Mouse (Mus musculus): Measurements from ENCODE around the gene Rtn4. TPM values are rescaled to one million over a fixed set of nuclear protein-coding genes. Genes with fewer than 3 reads are reported as not detected.

The Rtn4 gene
- polyA plus RNA-seq, 1 experiment from 2014 or later, result 63.7 TPM

DNA sequence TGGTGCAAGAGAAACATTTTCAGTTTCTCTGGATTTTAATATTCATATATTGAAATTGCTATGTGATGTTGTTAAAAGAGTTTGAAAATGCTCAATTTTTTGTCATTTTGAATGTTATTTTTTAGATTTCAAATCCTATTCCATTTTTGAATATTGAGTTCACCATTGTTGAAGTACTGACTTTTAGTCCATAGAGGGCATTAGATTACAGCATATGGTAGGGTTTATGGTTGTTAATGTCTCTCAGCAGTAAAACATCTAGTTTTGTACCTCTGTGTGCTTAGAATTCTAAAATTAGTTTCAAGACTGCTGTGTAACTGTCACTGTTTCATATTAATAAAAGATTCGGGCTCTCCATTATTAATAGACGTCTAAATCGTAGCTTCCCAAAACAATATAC is 22.8 kb downstream of the Rtn4 start:
- no peaks in the 10 kb centered on the region for H3K27me3 ChIP-seq (replicated peaks)
- no peaks in the 10 kb centered on the region for H3K9me3 ChIP-seq
- H3K4me1 ChIP-seq, result peaks cover 7% of the 10 kb centered on the region
- ATAC-seq (ENCODE audit: insufficient read depth, low FRiP score, low read depth), result no peak
- H3K4me3 ChIP-seq (replicated peaks), result no peak overlapping the region
- no peaks in the 10 kb centered on the region for H3K36me3 ChIP-seq
- whole genome bisulfite sequencing, result 81% methylated on average over 3 of the region's 3 CpGs
- no peak overlapping the region for H3K4me2 ChIP-seq
- no peak overlapping the region for H3K27ac ChIP-seq
- H3K9ac ChIP-seq, result no peak overlapping the region

- Histone ChIP-seq H3K36me3 (no peaks in the 10 kb centered on the region), H3K9me3 (no peaks in the 10 kb centered on the region), H3K4me1 (peaks cover 7% of the 10 kb centered on the region), H3K27me3 (replicated peaks) (no peaks in the 10 kb centered on the region), H3K4me2 (peak overlapping the region; percentile 9; the same call in 1 of the 2 replicates), H3K27ac (no peak overlapping the region), H3K9ac (no peak overlapping the region), H3K4me3 (replicated peaks) (no peak overlapping the region)
- 24% methylated on average over 6 of the region's 6 CpGs for WGBS
- ATAC-seq (ENCODE audit: insufficient read depth, low FRiP score, low read depth), result no peak
Observed at GRCm38 (mm10) chr11:29718541-29718940, 25.8 kb downstream of the Rtn4 start.

DNA sequence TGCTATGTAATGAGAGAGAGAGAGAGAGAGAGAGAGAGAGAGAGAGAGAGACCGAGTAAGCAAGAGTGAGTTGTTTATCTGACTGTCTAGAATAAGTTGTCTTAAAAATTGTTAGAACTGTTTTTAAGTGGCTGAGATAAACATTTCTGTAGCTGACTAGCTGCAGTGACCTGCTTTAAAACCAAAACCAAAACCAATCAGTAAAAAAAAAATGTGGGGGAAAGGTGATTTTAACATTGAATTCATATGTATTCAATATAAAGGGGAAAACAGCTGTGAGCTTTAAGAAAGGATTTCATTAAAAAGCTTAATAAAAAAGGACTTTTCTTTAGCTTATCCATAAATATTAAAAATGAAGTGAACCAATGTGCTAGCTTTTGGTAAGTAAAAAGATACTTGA is 26.9 kb downstream of the Rtn4 start:
- no peak overlapping the region for H3K27ac ChIP-seq
- ATAC-seq (ENCODE audit: insufficient read depth, low FRiP score, low read depth), result no peak
- no peak overlapping the region for H3K4me3 ChIP-seq (replicated peaks)
- no peaks in the 10 kb centered on the region for H3K36me3 ChIP-seq
- H3K9ac ChIP-seq, result no peak overlapping the region
- H3K9me3 ChIP-seq, result no peaks in the 10 kb centered on the region
- 21% methylated on average over 1 of the region's 1 CpGs for WGBS
- H3K4me1 ChIP-seq, result peaks cover 7% of the 10 kb centered on the region
- H3K27me3 ChIP-seq (replicated peaks), result no peaks in the 10 kb centered on the region
- H3K4me2 ChIP-seq, result no peak overlapping the region

DNA sequence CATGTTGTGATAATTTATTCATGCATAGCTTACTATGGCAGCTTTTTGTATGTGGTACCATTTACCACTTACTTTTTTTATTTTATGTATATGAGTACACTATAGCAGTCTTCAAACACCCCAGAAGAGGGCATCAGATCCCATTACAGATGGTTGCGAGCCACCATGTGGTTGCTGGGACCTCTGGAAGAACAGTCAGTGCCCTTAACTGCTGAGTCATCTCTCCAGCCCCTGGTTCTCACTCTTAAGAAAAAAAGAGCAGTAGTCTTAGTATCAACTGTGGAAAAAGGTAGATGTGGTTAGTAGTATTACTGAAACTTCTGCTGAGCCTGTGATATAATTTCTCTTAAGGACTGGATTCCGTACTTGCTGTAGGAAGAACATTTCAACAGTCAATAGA is 31.5 kb downstream of the Rtn4 start:
- ATAC-seq (ENCODE audit: insufficient read depth, low FRiP score, low read depth), result no peak
- Histone ChIP-seq H3K4me3 (replicated peaks) (no peak overlapping the region), H3K4me1 (no peaks in the 10 kb centered on the region), H3K36me3 (no peaks in the 10 kb centered on the region), H3K9ac (no peak overlapping the region), H3K27me3 (replicated peaks) (no peaks in the 10 kb centered on the region), H3K9me3 (no peaks in the 10 kb centered on the region), H3K27ac (no peak overlapping the region), H3K4me2 (no peak overlapping the region)
- 96% methylated on average over 2 of the region's 2 CpGs for WGBS

DNA sequence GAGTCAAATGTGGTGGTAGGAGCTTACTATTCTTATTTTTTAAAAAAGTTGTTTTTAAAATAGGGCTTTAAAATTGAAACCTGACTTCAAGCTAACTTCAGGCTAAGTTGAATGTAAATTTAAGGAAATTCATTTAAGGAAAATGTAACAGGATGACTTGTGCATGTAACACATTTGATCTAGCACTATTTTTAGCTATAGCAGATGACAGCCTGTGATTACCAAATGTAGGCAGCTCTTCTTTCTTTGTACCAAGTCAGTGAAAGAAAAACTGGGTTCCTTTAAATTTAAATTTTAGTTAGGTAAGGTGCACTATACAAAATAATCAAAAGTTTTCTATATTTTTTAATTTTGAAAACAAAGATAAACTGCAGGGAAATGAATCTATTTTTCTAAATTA is 32.4 kb downstream of the Rtn4 start:
- no peaks in the 10 kb centered on the region for H3K27me3 ChIP-seq (replicated peaks)
- H3K4me1 ChIP-seq, result no peaks in the 10 kb centered on the region
- H3K4me3 ChIP-seq (replicated peaks), result no peak overlapping the region
- H3K4me2 ChIP-seq, result no peak overlapping the region
- H3K9ac ChIP-seq, result no peak overlapping the region
- no peaks in the 10 kb centered on the region for H3K9me3 ChIP-seq
- ATAC-seq (ENCODE audit: insufficient read depth, low FRiP score, low read depth), result no peak
- no peak overlapping the region for H3K27ac ChIP-seq
- H3K36me3 ChIP-seq, result no peaks in the 10 kb centered on the region

DNA sequence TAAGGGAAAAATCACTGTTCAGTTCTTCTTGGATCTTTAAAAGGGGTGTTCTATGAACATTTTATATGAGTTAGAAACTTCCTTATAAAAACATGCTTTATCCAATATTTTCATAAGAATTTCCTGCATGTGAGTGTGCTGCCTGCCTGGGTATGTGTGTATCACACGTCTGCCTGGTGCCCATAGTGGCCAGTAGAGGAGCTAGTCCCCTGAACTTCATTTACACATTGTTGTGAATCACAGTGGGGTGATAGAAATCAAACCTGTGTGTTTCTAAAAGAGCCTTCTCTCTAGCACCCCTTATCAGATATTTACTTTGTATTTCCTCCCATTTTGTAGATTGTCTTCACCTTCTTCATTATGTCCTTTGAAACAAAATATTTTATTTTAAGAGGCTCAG is 32.9 kb downstream of the Rtn4 start:
- no peak overlapping the region for H3K4me2 ChIP-seq
- no peaks in the 10 kb centered on the region for H3K9me3 ChIP-seq
- H3K27me3 ChIP-seq (replicated peaks), result no peaks in the 10 kb centered on the region
- WGBS, result 61% methylated on average over 1 of the region's 1 CpGs
- ATAC-seq (ENCODE audit: insufficient read depth, low FRiP score, low read depth), result no peak
- no peaks in the 10 kb centered on the region for H3K36me3 ChIP-seq
- no peaks in the 10 kb centered on the region for H3K4me1 ChIP-seq
- H3K4me3 ChIP-seq (replicated peaks), result no peak overlapping the region
- H3K9ac ChIP-seq, result no peak overlapping the region
- H3K27ac ChIP-seq, result no peak overlapping the region

GRCm38 (mm10) chr11:29727901-29728300 is 35.2 kb downstream of the Rtn4 start:
- Histone ChIP-seq H3K4me3 (replicated peaks) (no peak overlapping the region), H3K9me3 (no peaks in the 10 kb centered on the region), H3K36me3 (no peaks in the 10 kb centered on the region), H3K9ac (no peak overlapping the region), H3K27me3 (replicated peaks) (no peaks in the 10 kb centered on the region), H3K27ac (no peak overlapping the region), H3K4me2 (no peak overlapping the region), H3K4me1 (no peaks in the 10 kb centered on the region)
- 68% methylated on average over 1 of the region's 1 CpGs for WGBS
- no peak for ATAC-seq (ENCODE audit: insufficient read depth, low FRiP score, low read depth)

DNA sequence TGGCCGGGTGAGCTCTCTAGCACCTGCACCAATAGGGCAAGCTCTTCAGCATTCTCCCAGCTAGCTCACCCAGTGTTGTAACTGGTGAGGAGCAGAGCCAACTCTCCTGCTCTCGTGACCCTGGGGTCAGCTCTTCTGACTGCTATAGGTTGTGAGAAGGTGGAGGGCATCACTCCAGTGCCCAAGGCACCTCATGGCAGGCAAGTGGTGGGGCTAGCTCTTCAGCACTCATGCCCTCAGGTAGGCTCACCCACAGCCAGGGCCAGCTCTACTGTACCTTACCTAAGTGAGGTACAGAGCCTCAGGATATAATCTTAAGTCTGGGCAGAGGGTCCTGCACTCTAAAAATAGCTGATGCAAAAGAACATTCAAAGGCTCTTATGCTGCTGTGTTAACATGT is 47.0 kb downstream of the Rtn4 start:
- no peaks in the 10 kb centered on the region for H3K9me3 ChIP-seq
- no peak overlapping the region for H3K4me2 ChIP-seq
- H3K27me3 ChIP-seq (replicated peaks), result no peaks in the 10 kb centered on the region
- H3K4me3 ChIP-seq (replicated peaks), result no peak overlapping the region
- H3K4me1 ChIP-seq, result no peaks in the 10 kb centered on the region
- no peak overlapping the region for H3K9ac ChIP-seq
- H3K27ac ChIP-seq, result no peak overlapping the region
- peaks cover 3% of the 10 kb centered on the region; the same call in 1 of the 2 replicates for H3K36me3 ChIP-seq
- no peak for ATAC-seq (ENCODE audit: insufficient read depth, low FRiP score, low read depth)
- 91% methylated on average over 2 of the region's 2 CpGs for WGBS

DNA sequence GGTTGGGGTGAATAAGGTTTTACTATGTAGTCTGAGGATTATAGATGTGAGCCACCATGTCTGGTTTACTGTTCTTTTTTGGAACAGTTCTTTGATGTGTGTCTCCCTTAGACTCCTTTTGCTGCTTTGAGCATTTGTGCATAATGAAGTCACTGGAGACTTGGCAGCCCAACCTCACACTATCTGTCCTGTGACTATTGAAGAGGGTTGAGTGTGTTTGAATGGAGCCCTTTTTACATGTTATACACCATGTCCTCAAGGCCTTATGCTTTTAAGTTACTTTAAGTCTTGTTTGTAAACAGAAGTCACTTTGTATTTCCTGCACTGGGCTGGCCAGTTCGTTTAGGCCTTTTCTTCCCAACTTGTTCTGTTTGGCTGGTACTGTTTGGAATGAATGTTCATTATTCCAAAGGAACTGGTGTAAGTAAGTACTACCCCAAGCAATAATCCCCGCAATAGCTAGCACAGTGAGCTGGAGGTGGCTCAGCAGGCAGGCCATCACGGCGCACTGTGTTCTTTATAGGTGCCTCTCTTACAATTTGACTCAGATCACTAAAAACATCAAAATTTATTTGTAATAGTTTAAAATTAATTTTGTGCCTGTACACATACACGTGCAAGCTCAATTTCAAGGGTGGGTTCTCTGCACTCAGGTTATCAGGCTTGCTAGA is 52.1 kb downstream of the Rtn4 start:
- Histone ChIP-seq H3K27ac (no peak overlapping the region), H3K4me3 (replicated peaks) (no peak overlapping the region), H3K4me1 (no peaks in the 10 kb centered on the region), H3K9me3 (no peaks in the 10 kb centered on the region), H3K4me2 (no peak overlapping the region), H3K27me3 (replicated peaks) (no peaks in the 10 kb centered on the region), H3K36me3 (peaks cover 15% of the 10 kb centered on the region; the same call in 1 of the 2 replicates), H3K9ac (no peak overlapping the region)
- no peak for ATAC-seq (ENCODE audit: insufficient read depth, low FRiP score, low read depth)
- 86% methylated on average over 5 of the region's 5 CpGs for WGBS

DNA sequence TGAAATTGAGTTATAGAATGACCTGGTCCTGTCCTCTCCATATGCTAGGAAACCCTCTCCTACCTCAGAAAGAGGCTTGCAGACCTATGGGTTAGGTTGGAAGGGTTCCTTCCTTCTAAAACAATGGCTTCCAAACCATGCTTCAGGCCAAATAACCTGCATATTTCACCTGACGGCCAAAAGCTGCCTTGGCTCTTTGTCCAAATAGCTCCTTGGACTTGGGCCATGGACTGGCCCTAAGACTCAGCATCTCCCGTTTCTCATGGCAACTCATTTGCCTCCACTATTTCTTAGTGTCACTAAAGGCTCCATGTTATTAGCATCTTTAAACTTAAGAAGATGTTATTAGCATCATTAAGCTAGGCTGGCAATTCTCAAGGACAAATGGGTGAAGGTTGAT is 52.8 kb downstream of the Rtn4 start:
- H3K4me1 ChIP-seq, result no peaks in the 10 kb centered on the region
- no peaks in the 10 kb centered on the region for H3K9me3 ChIP-seq
- no peak overlapping the region for H3K4me3 ChIP-seq (replicated peaks)
- no peak overlapping the region for H3K9ac ChIP-seq
- H3K27me3 ChIP-seq (replicated peaks), result no peaks in the 10 kb centered on the region
- no peak overlapping the region for H3K27ac ChIP-seq
- no peak for ATAC-seq (ENCODE audit: insufficient read depth, low FRiP score, low read depth)
- WGBS, result 73% methylated on average over 2 of the region's 2 CpGs
- no peak overlapping the region for H3K4me2 ChIP-seq
- H3K36me3 ChIP-seq, result peaks cover 15% of the 10 kb centered on the region; the same call in 1 of the 2 replicates

DNA sequence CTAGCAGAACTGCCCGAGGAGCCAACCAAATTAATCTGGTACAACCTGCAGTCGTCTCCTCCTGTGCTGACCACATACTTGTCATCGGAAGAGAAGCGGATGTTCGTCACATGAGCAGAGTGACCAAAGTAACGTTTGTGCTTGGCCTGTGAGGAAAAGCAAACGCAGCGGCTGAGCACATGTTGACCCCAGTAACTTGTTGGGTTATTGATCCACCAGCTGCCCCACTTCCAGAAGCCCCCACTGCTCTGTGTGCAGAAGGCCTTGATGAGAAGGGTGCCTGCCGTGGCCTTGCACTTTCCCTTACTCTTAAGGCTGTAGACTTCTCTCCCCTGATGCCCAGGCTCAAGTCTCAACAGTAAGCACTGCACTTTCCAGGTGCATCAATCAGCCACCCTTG is 53.5 kb downstream of the Rtn4 start:
- no peak overlapping the region for H3K4me3 ChIP-seq (replicated peaks)
- H3K36me3 ChIP-seq, result peaks cover 15% of the 10 kb centered on the region; the same call in 1 of the 2 replicates
- no peak overlapping the region for H3K4me2 ChIP-seq
- no peak overlapping the region for H3K9ac ChIP-seq
- no peaks in the 10 kb centered on the region for H3K9me3 ChIP-seq
- 78% methylated on average over 9 of the region's 9 CpGs for WGBS
- ATAC-seq (ENCODE audit: insufficient read depth, low FRiP score, low read depth), result no peak
- no peak overlapping the region for H3K27ac ChIP-seq
- no peaks in the 10 kb centered on the region for H3K27me3 ChIP-seq (replicated peaks)
- H3K4me1 ChIP-seq, result no peaks in the 10 kb centered on the region

DNA sequence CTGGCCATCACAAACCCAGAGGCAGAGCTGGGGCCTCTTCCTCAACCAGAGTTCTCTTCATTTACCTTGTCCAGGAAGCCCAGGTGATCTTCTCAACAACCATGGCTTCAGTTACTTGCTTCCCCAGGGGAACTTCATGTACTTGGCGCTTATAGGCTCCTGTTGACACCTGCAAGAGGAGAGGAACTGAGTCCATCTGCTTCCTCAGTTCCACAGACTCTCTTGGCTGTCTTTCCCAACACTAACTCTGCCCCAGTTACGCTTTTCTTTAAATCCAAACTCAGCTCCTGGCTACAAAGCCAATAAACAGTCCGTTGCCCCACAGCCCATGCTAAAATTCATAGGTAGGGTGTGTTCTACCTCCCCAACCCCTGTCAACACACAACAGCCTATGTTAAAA is 54.6 kb downstream of the Rtn4 start:
- WGBS, result 93% methylated on average over 3 of the region's 3 CpGs
- Histone ChIP-seq H3K36me3 (peaks cover 15% of the 10 kb centered on the region; the same call in 1 of the 2 replicates), H3K27me3 (replicated peaks) (no peaks in the 10 kb centered on the region), H3K4me3 (replicated peaks) (no peak overlapping the region), H3K4me1 (no peaks in the 10 kb centered on the region), H3K27ac (no peak overlapping the region), H3K9me3 (no peaks in the 10 kb centered on the region), H3K4me2 (no peak overlapping the region), H3K9ac (no peak overlapping the region)
- ATAC-seq (ENCODE audit: insufficient read depth, low FRiP score, low read depth), result no peak

GRCm38 (mm10) chr11:29747881-29748280 is 55.1 kb downstream of the Rtn4 start:
- H3K27ac ChIP-seq, result no peak overlapping the region
- WGBS, result 87% methylated on average over 1 of the region's 1 CpGs
- no peaks in the 10 kb centered on the region for H3K9me3 ChIP-seq
- no peaks in the 10 kb centered on the region for H3K4me1 ChIP-seq
- H3K36me3 ChIP-seq, result peaks cover 15% of the 10 kb centered on the region; the same call in 1 of the 2 replicates
- no peak overlapping the region for H3K4me3 ChIP-seq (replicated peaks)
- no peak overlapping the region for H3K4me2 ChIP-seq
- no peaks in the 10 kb centered on the region for H3K27me3 ChIP-seq (replicated peaks)
- ATAC-seq (ENCODE audit: insufficient read depth, low FRiP score, low read depth), result no peak
- no peak overlapping the region for H3K9ac ChIP-seq
